Mouse (Mus musculus): ENCODE data around the gene Oit1. TPM values are rescaled to one million over a fixed set of nuclear protein-coding genes. Genes with fewer than 3 reads are reported as not detected.

Oit1 gene
- not detected for total RNA-seq (2021)
- long read RNA-seq, experiment 1, result 0 reads
- long read RNA-seq, experiment 2, result 0 reads

DNA sequence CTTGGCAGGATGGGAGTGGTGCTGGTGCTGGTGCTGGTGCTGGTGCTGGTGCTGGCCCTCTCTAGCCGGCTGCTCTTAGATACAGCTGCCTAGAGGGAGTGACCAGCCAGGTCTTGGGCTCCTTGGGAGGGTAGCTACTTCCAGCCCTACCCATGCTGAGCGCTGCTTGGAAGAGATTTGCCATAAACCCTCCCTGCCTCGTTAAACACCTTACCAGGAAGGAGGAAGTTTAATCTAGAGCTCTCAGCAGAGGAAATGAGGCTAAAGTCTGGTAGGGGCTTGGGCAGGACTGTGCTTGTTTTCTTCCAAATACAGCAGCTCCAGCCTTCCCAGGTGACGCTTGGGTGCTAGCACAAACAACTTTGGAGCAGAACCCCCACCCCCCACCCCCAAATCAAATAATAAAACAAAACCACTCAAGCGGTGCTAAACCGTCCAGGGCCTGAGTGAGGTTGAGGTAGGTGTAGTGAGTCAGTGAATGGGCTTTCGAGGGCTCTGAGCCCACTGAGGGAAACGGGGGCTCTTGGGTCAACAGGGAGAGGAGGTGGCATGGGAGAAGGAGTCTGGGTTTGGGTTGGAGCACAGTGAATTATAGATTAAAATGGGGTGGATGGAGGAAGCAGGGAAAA is at the start of gene Oit1:
Gene Oit1, minus strand, starts transcription at position 70 of the 629 bp plus-strand sequence.
- no peak for DNase-seq (ENCODE audit: low spot score in 2 of 2)

DNA sequence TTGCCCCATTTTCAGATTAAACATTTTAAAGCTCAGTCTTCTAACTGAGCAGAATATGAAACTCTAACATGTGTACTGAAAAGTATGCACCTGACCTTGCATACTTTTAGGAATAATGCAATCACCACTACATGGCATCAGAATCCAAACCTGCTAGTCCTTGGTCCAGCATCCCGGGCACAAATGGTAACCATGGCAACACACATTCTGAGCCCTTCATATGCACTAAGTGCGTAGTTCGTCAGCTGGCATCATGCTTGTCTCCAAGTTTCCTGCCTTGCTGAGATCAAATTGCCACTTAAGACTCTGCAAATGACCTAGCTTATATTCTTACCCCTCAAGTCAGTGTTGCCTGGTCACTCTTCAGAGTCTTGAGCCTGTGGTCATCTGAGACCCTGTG is 44.3 kb upstream of the Oit1 start:
- no peak for DNase-seq (ENCODE audit: low spot score in 2 of 2)

DNA sequence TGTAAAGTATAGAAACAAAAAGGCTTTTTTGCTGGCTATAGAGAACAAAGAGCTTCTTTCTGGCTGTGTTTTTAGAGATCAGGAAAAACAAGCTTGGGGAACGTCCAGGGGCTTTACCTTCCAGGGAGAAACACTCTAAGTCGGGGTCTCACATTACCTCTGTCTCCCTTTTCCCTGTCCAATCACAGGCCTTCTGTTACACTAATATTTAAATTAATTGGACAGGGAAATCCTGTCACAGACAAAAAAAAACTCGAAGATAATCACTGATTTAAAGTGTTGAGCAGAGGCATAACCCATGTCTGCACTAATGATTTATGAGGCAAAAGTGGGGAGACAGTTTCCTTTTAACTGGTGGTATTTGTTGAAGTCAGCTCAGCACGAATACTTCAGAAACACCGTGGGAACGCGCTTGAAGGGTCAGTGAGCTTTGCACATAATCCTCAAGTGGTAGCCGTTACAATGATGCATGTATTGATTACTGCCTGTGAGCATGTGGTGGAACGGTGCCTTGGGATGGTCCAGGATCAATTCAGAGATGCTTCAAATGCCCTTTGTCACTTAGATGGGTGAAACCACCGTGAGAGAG is 42.7 kb upstream of the Oit1 start:
- no peak for DNase-seq (ENCODE audit: low spot score in 2 of 2)

DNA sequence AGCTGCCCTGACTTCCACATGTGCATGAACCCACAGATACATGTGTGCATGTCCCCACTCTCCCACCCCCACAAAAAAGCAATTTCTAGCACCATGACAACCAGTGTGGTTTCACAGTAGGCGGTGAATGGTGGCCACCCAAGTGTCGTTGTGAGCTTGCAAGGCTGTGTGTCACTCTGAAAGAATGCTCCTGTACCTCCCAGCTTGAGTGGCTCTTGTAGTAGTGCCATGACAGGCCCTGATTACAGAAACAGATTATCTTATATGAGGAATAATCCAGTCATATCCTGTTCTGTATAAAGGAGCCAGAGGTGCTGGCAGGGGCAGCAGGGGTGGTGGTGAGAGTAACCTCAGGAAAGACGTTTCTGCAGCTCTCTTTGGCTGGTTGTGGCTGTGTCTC is 40.1 kb upstream of the Oit1 start:
- DNase-seq (ENCODE audit: low spot score in 2 of 2), result no peak

DNA sequence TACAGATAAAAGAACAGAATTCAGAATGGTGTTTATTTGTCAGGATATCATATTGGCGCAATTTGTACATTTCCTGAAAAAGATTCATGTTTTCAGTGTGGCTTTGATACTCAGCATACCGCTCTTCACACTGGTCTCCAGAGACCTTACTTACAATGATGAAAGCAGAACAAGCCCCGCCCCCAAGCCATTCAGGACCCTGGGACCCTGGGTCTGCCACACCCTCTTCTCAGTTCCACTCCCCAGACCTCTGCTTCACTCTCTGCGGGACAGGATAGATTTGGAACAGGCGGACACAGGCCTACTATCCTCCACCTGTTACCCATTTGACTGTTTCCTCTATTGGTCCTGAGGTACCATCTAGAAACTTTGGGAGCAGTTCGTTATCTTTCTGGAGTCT is 27.4 kb upstream of the Oit1 start:
- no peak for DNase-seq (ENCODE audit: low spot score in 2 of 2)

DNA sequence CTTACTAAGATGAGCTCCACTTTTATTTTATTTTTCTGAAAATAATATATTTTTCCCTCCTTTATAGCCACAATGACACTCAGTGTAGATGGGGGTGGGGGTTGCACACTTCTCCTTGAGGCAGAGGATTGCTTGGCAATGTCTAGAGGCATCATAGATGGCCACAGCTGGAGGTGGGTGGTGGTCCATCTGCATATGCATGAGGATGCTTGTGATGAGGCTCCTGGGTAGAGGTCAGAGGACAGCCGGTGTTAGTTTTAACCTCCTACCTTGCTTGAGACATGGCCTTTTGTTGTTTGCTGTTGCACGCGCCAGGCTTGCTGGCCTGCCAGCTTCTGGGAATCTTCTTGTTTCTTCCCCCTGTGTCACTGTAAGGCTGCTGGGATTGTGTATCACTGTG is 24.8 kb upstream of the Oit1 start:
- DNase-seq (ENCODE audit: low spot score in 2 of 2), result no peak

DNA sequence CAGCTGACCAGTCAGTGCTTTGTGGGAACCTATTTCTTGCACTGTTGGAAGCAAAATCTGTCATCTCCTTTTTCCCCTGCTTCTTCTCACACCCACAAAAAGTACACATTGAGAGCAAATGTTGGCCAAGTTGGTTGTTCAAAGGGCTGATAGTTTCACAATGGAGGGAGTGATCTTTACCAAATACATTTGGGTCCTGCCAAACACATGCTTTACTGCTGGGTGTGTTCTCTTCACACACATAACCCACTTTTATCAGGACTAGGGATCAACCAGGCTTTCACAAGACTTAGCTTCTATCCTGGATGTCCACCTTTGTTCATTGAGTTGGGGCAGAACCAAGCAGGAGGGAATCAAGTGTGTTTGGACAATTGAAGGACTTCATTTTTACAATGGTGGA is 20.0 kb upstream of the Oit1 start:
- no peak for DNase-seq (ENCODE audit: low spot score in 2 of 2)

DNA sequence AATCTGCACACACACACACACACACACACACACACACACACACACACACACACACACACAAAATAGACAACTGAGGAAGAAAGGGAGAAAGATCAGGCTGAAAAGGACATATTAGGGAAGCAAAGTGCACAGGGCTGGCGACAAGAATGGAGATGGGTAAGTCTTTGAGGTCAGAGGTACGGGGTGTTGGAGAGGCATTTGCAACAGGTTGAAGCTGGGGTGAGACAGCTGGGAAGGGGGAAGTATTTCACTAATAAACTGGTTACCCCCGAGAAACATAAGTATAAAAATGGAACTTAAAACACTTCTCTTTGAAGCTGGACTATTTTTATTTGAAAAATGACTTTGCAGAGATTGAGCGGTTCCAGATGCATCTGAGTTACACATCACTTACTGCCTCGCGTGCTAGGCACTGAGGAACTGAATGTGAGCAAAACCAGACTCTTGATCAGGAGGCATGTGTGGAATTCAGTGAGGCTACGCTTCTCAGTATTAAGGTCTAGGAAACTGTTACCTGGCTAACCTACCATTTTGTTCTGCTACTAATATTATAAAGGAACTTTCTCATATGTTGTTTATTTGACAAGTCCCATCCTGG is 17.2 kb upstream of the Oit1 start:
- DNase-seq (ENCODE audit: low spot score in 2 of 2), result no peak

DNA sequence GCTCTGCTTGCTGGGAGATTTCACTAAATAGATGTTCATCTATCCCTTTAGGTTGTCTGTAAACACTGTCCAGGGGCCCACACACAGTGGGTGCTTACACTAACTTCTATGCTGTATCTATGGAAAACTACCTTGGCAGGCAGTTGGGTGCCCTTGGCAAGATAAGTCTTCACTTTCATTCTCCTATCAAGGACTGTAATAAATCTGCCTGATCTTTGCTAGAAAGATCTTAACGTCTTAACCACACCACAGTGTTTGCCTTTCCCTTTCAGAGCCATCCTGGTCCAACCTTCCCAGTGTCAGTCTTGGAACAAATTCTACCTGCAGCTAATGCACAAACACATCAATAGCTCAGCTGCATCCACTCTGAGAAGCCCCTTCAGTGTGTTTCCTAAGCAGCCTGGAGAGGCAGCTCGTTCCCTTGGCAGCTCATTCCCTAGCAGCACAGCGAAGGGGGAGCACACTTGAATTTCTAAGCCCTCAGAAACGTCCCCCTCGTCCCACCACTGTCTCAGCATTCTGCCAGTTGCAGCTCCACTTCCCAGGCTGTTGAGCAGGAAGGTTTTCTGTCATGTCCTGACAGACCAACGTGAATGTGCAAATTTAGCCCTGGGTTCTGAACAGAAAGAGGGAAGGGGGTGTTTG is 13.7 kb upstream of the Oit1 start:
- DNase-seq (ENCODE audit: low spot score in 2 of 2), result no peak

DNA sequence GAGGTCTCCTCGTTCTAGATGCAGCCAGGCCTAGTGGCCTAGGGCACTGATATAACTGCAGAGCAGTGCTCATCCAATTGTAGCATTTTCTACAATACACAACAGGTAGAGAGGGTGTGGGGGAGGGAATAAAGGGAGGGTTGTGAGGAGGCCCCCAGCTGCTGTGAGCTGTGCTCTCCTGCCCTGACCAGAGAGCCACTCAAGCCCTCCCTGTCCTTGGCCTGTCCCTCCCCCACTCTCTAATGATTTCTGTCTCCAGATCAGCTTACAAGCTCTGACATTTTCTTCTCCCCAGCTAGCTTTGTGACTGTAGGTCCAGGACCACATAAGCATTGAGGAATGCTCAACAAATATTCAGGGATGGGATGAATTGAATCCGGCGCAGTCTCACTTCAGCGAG is 9.2 kb downstream of the Oit1 start:
- DNase-seq (ENCODE audit: low spot score in 2 of 2), result no peak

DNA sequence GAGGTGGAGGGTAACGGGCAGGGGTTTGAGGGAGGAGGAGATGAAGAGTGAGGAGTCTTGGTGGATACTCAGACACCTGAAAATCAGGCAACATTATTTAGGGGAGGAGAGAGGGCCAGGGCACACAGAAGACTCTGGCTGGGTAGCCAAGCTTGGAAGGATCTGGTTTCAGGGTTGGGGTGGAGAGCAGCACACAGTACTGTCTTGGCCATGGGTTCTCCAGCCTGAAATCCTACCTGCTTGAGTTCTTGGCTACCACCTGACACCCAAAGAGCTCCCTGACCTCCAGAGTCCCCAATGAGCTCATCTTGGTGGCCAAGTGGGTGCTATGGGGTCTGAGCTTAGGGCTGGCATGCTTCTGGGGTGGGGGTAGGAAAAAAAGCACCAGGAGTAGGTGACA is 9.7 kb downstream of the Oit1 start:
- DNase-seq (ENCODE audit: low spot score in 2 of 2), result no peak

DNA sequence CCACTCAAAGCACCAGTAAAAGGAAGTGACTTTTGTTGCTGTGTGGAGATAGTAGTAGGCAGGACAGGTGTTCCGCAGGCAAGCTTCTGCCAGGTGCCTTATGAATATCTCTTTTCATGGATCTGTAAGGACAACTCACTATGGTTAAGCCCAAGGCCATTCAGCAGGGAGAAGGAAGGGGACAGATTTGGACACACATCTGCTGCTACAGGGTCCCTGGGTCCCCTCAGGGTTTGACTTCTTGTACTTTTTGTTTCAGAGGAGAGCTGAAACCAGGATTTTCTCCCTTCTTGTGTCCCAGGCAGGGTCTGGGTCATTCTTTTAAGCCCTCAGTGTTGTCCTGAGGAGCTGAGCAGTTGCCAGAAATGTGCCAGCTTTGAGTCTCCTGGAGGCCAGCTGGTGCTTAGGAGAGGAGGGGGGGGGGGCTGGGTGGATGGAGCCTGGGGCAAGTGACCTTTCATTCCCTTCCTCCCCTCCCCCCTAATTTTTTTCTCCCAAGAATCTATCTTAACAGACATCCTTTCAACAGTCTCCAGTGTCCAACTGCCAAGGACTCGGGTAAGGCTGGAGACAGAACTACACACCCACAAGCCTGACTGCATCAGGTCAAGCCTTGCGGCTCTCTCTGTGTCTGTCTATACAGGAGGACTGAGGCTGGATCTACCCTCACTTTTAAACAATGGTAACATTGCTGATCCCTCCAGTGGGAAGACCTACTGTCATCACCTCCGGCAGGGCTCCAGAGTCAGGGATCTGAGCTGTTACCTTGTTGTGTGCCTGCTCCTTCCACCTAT is 10.6 kb downstream of the Oit1 start:
- DNase-seq (ENCODE audit: low spot score in 2 of 2), result no peak

DNA sequence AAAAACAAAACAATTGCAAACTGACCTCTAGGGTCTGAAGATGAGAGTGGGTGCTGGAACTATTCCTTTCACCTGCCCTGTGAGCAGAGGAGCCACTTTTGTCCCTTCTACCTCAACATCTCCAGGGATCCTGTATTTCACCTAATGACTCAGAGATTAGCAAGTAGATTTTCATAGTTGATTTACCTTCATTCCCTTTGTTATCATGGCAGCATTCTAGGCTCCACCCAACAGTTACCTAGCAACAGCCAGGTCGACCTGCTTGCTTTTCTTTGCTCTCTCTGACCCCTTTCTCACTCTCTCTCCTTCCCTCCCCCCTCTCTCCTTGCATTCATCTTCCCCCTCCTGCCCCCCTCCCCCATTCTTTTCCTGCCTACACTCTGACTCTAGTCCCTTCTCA is 11.4 kb downstream of the Oit1 start:
- no peak for DNase-seq (ENCODE audit: low spot score in 2 of 2)

DNA sequence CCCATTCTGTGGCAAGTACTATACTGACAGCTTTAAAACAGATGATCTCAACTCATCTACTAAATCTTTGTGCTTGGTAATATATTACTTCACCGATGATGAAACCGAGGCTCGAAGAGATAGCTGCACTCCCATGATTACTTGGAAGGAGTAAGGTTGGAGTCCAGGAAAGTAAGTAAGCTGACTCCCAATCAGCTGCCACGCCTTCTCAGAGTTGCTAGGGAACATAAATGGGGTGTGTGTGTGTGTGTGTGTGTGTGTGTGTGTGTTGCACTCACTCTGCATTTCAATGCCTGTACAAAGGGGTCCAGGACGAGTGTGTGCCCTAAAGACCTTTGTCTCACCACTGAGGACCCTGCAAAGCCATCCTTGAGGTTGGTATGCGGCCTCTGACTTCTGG is 12.7 kb downstream of the Oit1 start:
- DNase-seq (ENCODE audit: low spot score in 2 of 2), result no peak

DNA sequence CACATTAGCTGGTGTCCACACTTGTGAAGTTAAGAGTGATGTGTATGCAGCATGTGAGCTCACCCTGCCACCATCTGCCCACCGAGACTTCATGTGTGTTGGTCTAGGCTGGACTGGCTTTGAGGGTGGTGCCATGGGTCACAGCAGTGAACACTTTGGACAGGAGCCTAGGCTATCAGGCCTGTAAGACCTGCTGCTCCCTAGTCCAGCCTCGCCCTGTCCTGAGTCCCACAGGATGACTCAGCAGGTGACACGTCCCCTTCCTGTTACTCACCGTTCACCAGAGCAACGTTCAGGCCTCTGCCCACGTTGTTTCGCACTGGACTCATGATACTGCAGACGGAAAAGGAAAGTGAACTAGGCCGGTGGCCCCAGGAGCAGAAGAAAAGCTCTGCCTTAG is 21.7 kb downstream of the Oit1 start:
- DNase-seq (ENCODE audit: low spot score in 2 of 2), result no peak

DNA sequence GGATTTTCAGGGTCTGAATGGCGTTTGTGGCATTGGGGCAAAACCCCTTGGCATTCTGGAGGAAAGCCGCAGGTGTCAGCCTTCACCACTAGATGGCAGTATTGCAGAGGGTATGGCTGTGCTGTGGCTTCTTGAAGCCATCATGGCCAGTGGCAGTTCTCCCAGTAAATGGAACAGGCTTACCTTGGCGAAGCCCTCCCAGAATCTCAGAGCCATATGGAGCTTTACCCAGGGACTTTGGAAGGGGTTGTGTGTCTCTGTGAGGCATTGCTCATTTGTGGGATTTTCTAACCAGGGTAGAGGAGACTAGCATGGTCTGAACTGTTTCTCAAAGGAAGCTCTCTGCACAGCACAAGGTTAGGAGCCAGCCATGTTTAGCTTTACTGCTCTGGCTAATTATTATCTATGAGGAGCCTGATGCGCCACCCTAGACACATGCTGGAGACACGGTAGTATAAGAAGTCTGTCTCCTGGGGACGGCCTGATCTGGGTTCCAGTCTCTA is 22.5 kb downstream of the Oit1 start:
- peak; percentile 64 to 74 for DNase-seq (ENCODE audit: low spot score in 2 of 2)

DNA sequence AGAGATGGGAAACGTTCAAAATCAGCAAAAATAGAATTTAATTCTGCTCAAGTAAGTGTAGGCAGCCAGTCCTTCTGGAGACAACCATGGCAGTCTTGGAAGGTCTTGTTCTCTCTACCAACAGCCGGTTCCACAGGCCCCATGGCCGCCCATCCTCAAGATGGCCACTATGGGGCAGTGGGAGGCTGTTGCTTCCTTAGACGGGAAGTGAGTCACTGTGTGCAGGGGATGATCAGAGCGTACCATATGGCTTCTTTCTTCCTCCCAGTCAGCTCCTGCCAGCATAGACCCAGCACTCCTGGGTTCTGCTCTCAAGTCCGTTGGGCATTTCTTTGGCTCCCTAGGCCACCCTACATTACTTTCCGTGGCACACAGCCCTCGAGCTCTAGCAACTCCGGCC is 29.6 kb downstream of the Oit1 start:
- DNase-seq (ENCODE audit: low spot score in 2 of 2), result peak in 1 of 2 experiments; percentile 19

DNA sequence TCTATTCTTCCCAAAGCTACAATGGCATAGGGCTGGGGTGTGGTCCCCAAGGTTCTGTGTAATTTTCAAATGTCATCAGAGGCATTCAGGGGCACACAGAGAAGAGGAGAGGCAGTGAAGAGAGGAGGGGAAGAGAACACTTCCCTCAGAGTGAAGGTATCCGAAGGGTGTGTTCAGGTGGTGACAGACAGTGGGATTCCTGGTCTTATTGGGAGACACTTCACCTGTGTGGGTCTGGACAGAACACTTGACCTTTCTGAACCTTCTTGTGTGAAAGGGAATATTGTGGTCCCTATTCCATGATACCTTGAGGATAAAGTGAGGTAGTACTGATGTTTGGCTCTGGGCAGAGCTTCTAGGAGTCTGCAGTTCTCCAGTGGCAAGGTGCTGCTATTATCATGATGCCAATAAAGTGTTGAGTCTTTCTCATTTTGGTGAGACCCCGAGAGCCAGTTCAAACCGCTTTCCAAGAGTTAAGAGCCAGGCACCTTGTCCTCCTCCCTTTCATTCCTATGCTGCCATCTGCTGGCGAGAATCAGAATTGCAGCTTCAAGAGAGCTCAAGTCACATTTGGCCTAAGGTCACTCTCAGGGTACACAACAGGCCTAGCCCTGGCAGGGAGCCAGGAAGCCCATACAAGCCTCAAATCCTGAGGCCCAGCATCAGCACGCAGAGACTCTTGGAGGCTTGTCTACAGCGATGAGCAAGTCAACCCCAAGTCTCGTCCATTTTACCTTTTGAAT is 32.1 kb downstream of the Oit1 start:
- DNase-seq (ENCODE audit: low spot score in 2 of 2), result peak; percentile 79 to 93

DNA sequence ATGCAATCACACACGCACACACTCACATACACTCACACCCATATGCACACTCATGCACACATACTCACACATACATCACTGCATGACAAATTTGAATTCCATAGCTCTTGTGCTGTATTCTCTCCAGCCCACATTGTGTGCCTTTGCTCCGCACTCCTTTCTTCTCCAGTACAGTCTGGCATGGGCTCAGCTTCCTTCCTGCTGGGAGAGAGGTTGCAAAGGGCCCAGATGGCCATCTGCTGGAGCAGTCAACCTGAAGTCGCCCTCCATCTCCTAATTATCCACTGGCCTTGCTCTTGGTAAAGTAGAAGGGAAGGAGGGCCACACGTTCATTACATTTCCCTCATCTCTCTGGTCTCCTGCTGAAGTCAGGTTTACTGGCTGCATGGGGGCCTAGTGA is 33.0 kb downstream of the Oit1 start:
- DNase-seq (ENCODE audit: low spot score in 2 of 2), result no peak

DNA sequence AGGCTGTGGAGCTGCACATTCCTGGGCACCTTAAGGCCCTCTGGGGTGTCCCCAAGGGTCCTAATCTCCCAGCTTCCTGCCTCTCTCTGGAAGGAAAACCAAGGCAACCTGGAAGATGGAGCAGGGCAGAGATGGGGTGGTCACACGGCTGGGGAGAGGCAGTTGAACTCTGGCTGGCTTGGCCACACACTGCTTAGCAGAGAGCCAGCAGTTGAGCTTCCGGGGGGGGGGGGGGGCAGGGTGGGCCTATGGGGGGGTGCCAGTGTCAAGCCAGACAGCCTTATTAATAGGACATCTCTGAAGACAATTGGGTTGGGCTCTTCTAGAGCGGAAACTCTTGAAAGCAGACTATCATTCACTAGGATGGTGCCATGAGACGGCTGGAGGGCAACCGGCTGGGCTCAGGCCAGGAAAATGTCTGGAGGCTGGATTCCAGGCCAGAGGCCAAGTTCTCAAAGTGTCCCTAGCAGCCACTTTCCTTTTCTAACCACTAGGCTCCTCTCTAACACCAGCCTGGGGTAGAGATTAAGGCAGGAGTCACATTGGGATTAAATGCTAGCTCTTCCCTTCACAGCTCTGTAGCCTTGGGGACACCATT is 35.9 kb downstream of the Oit1 start:
- DNase-seq (ENCODE audit: low spot score in 2 of 2), result no peak

All from left cerebral cortex, adult 18-20 months (tissue).